Mouse (Mus musculus): Measurements from ENCODE around the gene Gm7030.

- TF ChIP-seq CTCF (IDR thresholded peaks at IDR 0.05; ENCODE audit: low read depth, low read length): no peak
- TF ChIP-seq POLR2A (IDR thresholded peaks at IDR 0.05; ENCODE audit: extremely low read depth, insufficient read depth, low read length): no peak
Observed at GRCm38 (mm10) chr17:36093936-36094335, 35.3 kb downstream of the Gm7030 start.

Measured in liver, adult 2 months (tissue).